Mouse (Mus musculus): ENCODE measurements around the gene Olfr1113. TPM values are rescaled to one million over a fixed set of nuclear protein-coding genes. Genes with fewer than 3 reads are reported as not detected.
"Not testable (repeated sequence)": the region's sequence is repeated elsewhere in the genome, so short reads cannot be mapped to it uniquely, and the experiment has no call there.

Olfr1113 gene
- not detected in 2 replicates for polyA plus RNA-seq (2014; fragmentation: Nextera tagmentation; extraction: Ambion mirVana)

DNA sequence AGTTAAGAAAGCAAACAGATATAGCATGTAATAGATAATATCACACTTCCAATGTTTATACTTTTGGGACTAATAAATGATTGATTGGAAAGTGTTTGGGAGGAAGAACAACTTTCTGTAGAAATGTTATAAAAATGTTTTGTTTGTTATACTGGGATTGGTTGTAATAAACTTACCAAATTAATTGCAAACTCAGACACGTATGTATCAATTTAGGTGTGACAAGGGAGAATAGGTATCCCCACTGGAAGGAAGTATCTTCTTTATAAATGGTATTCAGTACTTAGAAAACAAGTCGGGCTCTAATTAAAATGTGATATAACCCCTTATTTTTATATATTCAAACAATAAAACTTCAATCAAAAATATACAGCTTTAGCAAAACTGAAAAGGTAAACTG, at the start of gene Olfr1113:
Gene Olfr1113, plus strand, starts transcription at position 301 of the 400 bp plus-strand sequence.
- Histone ChIP-seq H3K27me3 (ENCODE audit: control insufficient read depth, insufficient read depth, low read length) (no peaks in the 10 kb centered on the region), H3K27ac (ENCODE audit: low read length) (no peak within 1 kb of the TSS), H3K4me2 (replicated peaks; ENCODE audit: low read depth, low read length) (no peak within 1 kb of the TSS), H3K4me1 (ENCODE audit: control insufficient read depth, insufficient read depth, low read length) (no peaks in the 10 kb centered on the region), H3K36me3 (ENCODE audit: control insufficient read depth, insufficient read depth, low read length) (no peaks in the 10 kb centered on the region), H3K9me3 (ENCODE audit: control insufficient read depth, low read depth, low read length) (no peaks in the 10 kb centered on the region), H3K4me3 (ENCODE audit: low read depth, low read length) (no peak within 1 kb of the TSS), H3K9ac (replicated peaks; ENCODE audit: low read depth, low read length) (no peak within 1 kb of the TSS)
- 86% methylated on average over 2 of the region's 2 CpGs for WGBS
- ATAC-seq (ENCODE audit: insufficient number of reproducible peaks, insufficient read depth, low FRiP score, low read depth): no peak

DNA sequence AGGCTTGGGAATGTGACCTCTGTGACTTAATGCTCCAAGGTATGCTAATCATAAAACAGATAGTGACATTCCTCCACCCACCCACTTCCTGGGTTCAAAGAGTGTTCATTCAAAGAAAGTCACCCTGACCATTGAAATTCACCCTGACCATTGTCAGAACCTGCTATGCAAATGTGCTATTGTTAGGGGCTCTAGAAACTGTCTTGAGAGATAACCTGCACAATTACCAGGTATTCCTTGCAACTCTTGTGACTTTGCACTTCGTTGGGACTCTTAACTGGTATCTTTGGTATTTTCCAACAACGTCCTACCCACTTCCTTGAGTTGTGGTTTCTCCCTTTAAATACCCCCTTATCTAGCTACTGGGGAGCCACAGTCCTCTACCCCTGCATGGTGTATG, 41.0 kb upstream of the Olfr1113 start:
- 88% methylated on average over 2 of the region's 2 CpGs for WGBS
- not testable (repeated sequence) for H3K4me1 ChIP-seq (ENCODE audit: control insufficient read depth, insufficient read depth, low read length); ATAC-seq (ENCODE audit: insufficient number of reproducible peaks, insufficient read depth, low FRiP score, low read depth); H3K4me2 ChIP-seq (replicated peaks; ENCODE audit: low read depth, low read length); H3K27me3 ChIP-seq (ENCODE audit: control insufficient read depth, insufficient read depth, low read length); H3K9ac ChIP-seq (replicated peaks; ENCODE audit: low read depth, low read length); H3K36me3 ChIP-seq (ENCODE audit: control insufficient read depth, insufficient read depth, low read length); H3K4me3 ChIP-seq (ENCODE audit: low read depth, low read length); H3K9me3 ChIP-seq (ENCODE audit: control insufficient read depth, low read depth, low read length); H3K27ac ChIP-seq (ENCODE audit: low read length)

DNA sequence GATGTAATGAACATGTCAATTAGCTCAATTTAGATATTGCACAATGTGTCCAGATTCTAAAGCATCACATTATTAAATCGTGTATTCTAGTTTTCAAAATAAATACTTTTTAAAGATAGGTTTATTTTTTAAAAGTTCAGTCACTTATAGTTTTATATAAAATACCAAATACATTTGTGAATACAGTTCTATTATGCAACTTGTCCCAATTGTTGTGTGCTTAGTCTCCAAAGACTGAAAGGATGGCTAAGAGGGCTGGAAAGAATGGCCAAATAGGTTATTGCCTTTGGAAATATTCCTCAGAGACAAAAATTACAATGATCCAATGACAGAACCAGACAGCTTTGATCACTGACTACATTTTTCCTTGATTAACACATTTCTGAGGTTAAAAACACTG, 21.3 kb upstream of the Olfr1113 start, which contains the start of gene Olfr1112:
Gene Olfr1112, plus strand, starts transcription at position 301 of the 400 bp plus-strand sequence.
- Histone ChIP-seq H3K36me3 (ENCODE audit: control insufficient read depth, insufficient read depth, low read length) (no peaks in the 10 kb centered on the region), H3K9me3 (ENCODE audit: control insufficient read depth, low read depth, low read length) (no peaks in the 10 kb centered on the region), H3K4me2 (replicated peaks; ENCODE audit: low read depth, low read length) (no peak within 1 kb of the TSS), H3K4me1 (ENCODE audit: control insufficient read depth, insufficient read depth, low read length) (no peaks in the 10 kb centered on the region), H3K4me3 (ENCODE audit: low read depth, low read length) (no peak within 1 kb of the TSS), H3K27me3 (ENCODE audit: control insufficient read depth, insufficient read depth, low read length) (no peaks in the 10 kb centered on the region), H3K9ac (replicated peaks; ENCODE audit: low read depth, low read length) (no peak within 1 kb of the TSS), H3K27ac (ENCODE audit: low read length) (no peak within 1 kb of the TSS)
- no peak for ATAC-seq (ENCODE audit: insufficient number of reproducible peaks, insufficient read depth, low FRiP score, low read depth)
- WGBS: 81% methylated on average over 1 of the region's 1 CpGs

DNA sequence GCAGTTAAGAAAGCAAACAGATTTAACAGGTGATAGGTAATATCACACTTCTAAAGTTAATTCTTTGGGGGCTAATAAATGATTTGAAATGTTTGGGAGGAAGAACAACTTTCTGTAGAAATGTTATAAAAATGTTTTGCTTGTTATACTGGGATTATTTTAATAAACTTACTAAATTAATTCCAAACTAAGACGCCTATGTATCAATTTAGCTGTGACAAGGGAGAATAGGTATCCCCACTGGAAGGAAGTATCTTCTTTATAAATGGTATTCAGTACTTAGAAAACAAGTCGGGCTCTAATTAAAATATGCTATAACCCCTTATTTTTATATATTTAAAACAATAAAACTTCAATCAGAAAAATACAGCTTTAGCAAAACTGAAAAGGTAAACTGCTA, 38.9 kb downstream of the Olfr1113 start, which contains the start of gene Olfr1115:
Gene Olfr1115, plus strand, starts transcription at position 301 of the 400 bp plus-strand sequence.
- ATAC-seq (ENCODE audit: insufficient number of reproducible peaks, insufficient read depth, low FRiP score, low read depth): no peak
- no peak within 1 kb of the TSS for H3K9ac ChIP-seq (replicated peaks; ENCODE audit: low read depth, low read length)
- no peaks in the 10 kb centered on the region for H3K36me3 ChIP-seq (ENCODE audit: control insufficient read depth, insufficient read depth, low read length)
- H3K27me3 ChIP-seq (ENCODE audit: control insufficient read depth, insufficient read depth, low read length): no peaks in the 10 kb centered on the region
- no peak within 1 kb of the TSS for H3K27ac ChIP-seq (ENCODE audit: low read length)
- no peak within 1 kb of the TSS for H3K4me2 ChIP-seq (replicated peaks; ENCODE audit: low read depth, low read length)
- no peak within 1 kb of the TSS for H3K4me3 ChIP-seq (ENCODE audit: low read depth, low read length)
- H3K4me1 ChIP-seq (ENCODE audit: control insufficient read depth, insufficient read depth, low read length): no peaks in the 10 kb centered on the region
- 81% methylated on average over 2 of the region's 2 CpGs for WGBS
- H3K9me3 ChIP-seq (ENCODE audit: control insufficient read depth, low read depth, low read length): no peaks in the 10 kb centered on the region

Small RNA genes lying within 50 kb of the gene (microRNA-seq; reads per million reads assigned to microRNA genes)
- gene Gm27438: not detected

Other genes starting within 250 kb of the Olfr1113 start
- not detected in 2 replicates for gene Olfr1099, start 248.3 kb upstream of the Olfr1113 start, polyA plus RNA-seq (2014; fragmentation: Nextera tagmentation; extraction: Ambion mirVana)
- not detected in 2 replicates for gene Olfr1100, start 229.0 kb upstream of the Olfr1113 start, polyA plus RNA-seq (2014; fragmentation: Nextera tagmentation; extraction: Ambion mirVana)
- not detected in 2 replicates for gene Olfr1101, start 217.7 kb upstream of the Olfr1113 start, polyA plus RNA-seq (2014; fragmentation: Nextera tagmentation; extraction: Ambion mirVana)
- gene Olfr1102, start 210.6 kb upstream of the Olfr1113 start, polyA plus RNA-seq (2014; fragmentation: Nextera tagmentation; extraction: Ambion mirVana): not detected in 2 replicates
- not detected in 2 replicates for gene Olfr1104, start 181.9 kb upstream of the Olfr1113 start, polyA plus RNA-seq (2014; fragmentation: Nextera tagmentation; extraction: Ambion mirVana)
- gene Olfr1105, start 172.4 kb upstream of the Olfr1113 start, polyA plus RNA-seq (2014; fragmentation: Nextera tagmentation; extraction: Ambion mirVana): not detected in 2 replicates
- not detected in 2 replicates for gene Olfr1106, start 156.7 kb upstream of the Olfr1113 start, polyA plus RNA-seq (2014; fragmentation: Nextera tagmentation; extraction: Ambion mirVana)
- gene Olfr1107, start 133.2 kb upstream of the Olfr1113 start, polyA plus RNA-seq (2014; fragmentation: Nextera tagmentation; extraction: Ambion mirVana): not detected in 2 replicates
- not detected in 2 replicates for gene Olfr1109, start 113.0 kb upstream of the Olfr1113 start, polyA plus RNA-seq (2014; fragmentation: Nextera tagmentation; extraction: Ambion mirVana)
- gene Olfr259, start 94.4 kb upstream of the Olfr1113 start, polyA plus RNA-seq (2014; fragmentation: Nextera tagmentation; extraction: Ambion mirVana): not detected in 2 replicates
- gene Olfr1110, start 68.7 kb upstream of the Olfr1113 start, polyA plus RNA-seq (2014; fragmentation: Nextera tagmentation; extraction: Ambion mirVana): not detected in 2 replicates
- not detected in 2 replicates for gene Olfr1111, start 56.3 kb upstream of the Olfr1113 start, polyA plus RNA-seq (2014; fragmentation: Nextera tagmentation; extraction: Ambion mirVana)
- gene Olfr1112, start 21.2 kb upstream of the Olfr1113 start, polyA plus RNA-seq (2014; fragmentation: Nextera tagmentation; extraction: Ambion mirVana): not detected in 2 replicates
- not detected in 2 replicates for gene Olfr1115, start 39.0 kb downstream of the Olfr1113 start, polyA plus RNA-seq (2014; fragmentation: Nextera tagmentation; extraction: Ambion mirVana)
- not detected in 2 replicates for gene Olfr1116, start 58.6 kb downstream of the Olfr1113 start, polyA plus RNA-seq (2014; fragmentation: Nextera tagmentation; extraction: Ambion mirVana)
- gene Olfr1118, start 98.6 kb downstream of the Olfr1113 start, polyA plus RNA-seq (2014; fragmentation: Nextera tagmentation; extraction: Ambion mirVana): not detected in 2 replicates
- not detected in 2 replicates for gene Olfr1120, start 145.8 kb downstream of the Olfr1113 start, polyA plus RNA-seq (2014; fragmentation: Nextera tagmentation; extraction: Ambion mirVana)
- not detected in 2 replicates for gene Olfr1121, start 160.9 kb downstream of the Olfr1113 start, polyA plus RNA-seq (2014; fragmentation: Nextera tagmentation; extraction: Ambion mirVana)
- gene Olfr1122, start 176.9 kb downstream of the Olfr1113 start, polyA plus RNA-seq (2014; fragmentation: Nextera tagmentation; extraction: Ambion mirVana): not detected in 2 replicates
- not detected in 2 replicates for gene Olfr1123, start 207.7 kb downstream of the Olfr1113 start, polyA plus RNA-seq (2014; fragmentation: Nextera tagmentation; extraction: Ambion mirVana)
- not detected in 2 replicates for gene Olfr1124, start 221.3 kb downstream of the Olfr1113 start, polyA plus RNA-seq (2014; fragmentation: Nextera tagmentation; extraction: Ambion mirVana)
- not detected in 2 replicates for gene Olfr1126, start 245.0 kb downstream of the Olfr1113 start, polyA plus RNA-seq (2014; fragmentation: Nextera tagmentation; extraction: Ambion mirVana)

All from stomach, embryonic 14.5 days (tissue).